In the genomic region with DNA sequence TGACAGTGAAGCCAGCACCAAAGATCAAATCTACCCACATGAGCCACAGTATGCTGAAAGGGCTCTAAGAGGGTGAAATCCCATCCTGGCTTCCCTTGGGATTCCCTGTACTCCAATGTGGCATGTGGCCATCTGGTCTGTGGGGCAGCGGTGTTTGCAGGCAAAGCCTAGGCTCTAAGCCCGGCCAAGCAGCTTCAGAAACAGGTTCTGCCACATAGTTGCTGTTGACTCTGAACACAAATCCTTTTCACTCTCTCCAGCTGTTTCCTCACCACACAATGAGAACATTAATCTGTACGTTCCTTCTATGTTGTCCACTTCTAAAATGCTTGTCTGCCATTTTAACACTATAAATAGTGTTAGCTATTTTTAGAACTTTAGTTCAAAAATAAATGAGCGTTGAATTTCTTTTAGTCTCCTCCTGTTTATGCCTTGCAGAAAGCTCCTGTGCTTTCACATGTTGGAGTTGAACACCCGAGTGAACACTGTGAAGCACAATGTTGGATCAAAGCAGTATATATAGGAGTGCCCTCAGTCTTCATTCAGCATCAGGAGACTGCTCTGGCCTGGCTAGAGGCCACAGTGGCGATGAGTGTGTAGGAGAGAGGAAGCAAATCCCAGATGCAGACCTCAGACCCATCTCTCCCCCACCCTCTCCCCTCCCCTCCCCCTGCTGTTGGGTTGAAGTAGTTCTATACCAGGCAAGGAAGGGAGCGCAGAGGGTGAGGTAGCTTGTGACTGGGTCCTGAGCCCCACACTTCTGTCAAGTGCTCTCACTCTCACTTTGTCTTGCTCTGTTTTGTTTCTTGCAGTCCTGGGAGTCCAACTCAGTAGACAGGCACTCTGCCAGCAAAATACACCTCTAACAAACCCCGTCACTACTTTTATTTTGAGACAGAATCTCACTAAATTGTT, we compare ENCODE assay signal across 9 mouse cellular contexts.
A peak's percentile ranks its signal among the peaks of the same experiment; 100 is the strongest.
DNase-seq lines count a peak whose midpoint lies in the region; ATAC-seq and TF ChIP-seq lines count a peak whose summit lies in the region.
"Had no signal": no experiment of that assay in that cellular context is flagged by ENCODE, and none has a peak within 500 bp of the region (broad histone marks: within the 10 kb centered on the region; RNA-seq: fewer than 3 reads in every experiment).

No protein-coding gene starts in this region.

- H3K4me1 ChIP-seq in midbrain, embryonic 13.5 days (replicated peaks), result peaks cover 9% of the 10 kb centered on the region; the same call in 1 of the 2 replicates
- H3K4me1 ChIP-seq in midbrain, embryonic 11.5 days (ENCODE audit: control insufficient read depth, insufficient read depth, low read length), result no peaks in the 10 kb centered on the region; the same call in none of the 2 replicates
- no peaks in the 10 kb centered on the region for H3K4me1 ChIP-seq in kidney, postnatal 0 days (replicated peaks; ENCODE audit: insufficient read depth, low read length)
- 0 out of 2 replicates have a peak, but pooled peaks cover 4% of the 10 kb centered on the region for H3K4me1 ChIP-seq in forebrain, embryonic 15.5 days

- peaks cover 20% of the 10 kb centered on the region; the same call in 1 of the 2 replicates for H3K36me3 ChIP-seq in midbrain, embryonic 13.5 days
- no peaks in the 10 kb centered on the region for H3K36me3 ChIP-seq in midbrain, embryonic 11.5 days (ENCODE audit: control insufficient read depth, insufficient read depth, low read length)
- H3K36me3 ChIP-seq in kidney, postnatal 0 days (ENCODE audit: insufficient read depth, low read length), result no peaks in the 10 kb centered on the region
- H3K36me3 ChIP-seq in forebrain, embryonic 15.5 days, result peaks cover 3% of the 10 kb centered on the region; the same call in 1 of the 2 replicates

- no peak for DNase-seq in midbrain, embryonic 11.5 days (ENCODE audit: low spot score, missing footprints)
- DNase-seq in gastrocnemius, postnatal 10 days, result peak; percentile 40
- peak; percentile 77 for DNase-seq in kidney, postnatal 0 days (ENCODE audit: low spot score)
- peak; percentile 30 for DNase-seq in retina, postnatal 7 days (ENCODE audit: low read depth, low spot score)
- no peak for DNase-seq in B cell, adult 2 months

- H3K27me3 ChIP-seq in midbrain, embryonic 13.5 days, result no peaks in the 10 kb centered on the region
- H3K27me3 ChIP-seq in midbrain, embryonic 11.5 days (ENCODE audit: control insufficient read depth, insufficient read depth, low read length), result no peaks in the 10 kb centered on the region
- H3K27me3 ChIP-seq in kidney, postnatal 0 days (ENCODE audit: insufficient read depth, low read length), result no peaks in the 10 kb centered on the region
- no peaks in the 10 kb centered on the region for H3K27me3 ChIP-seq in forebrain, embryonic 15.5 days
- H3K27me3 ChIP-seq: Patski had no signal

- no peaks in the 10 kb centered on the region for H3K9me3 ChIP-seq in midbrain, embryonic 13.5 days
- H3K9me3 ChIP-seq in midbrain, embryonic 11.5 days (ENCODE audit: control insufficient read depth, low read length), result no peaks in the 10 kb centered on the region
- H3K9me3 ChIP-seq in kidney, postnatal 0 days (replicated peaks; ENCODE audit: low read length), result no peaks in the 10 kb centered on the region
- no peaks in the 10 kb centered on the region for H3K9me3 ChIP-seq in forebrain, embryonic 15.5 days

- no peak overlapping the region for H3K4me2 ChIP-seq in midbrain, embryonic 13.5 days (replicated peaks)
- no peak overlapping the region for H3K4me2 ChIP-seq in midbrain, embryonic 11.5 days
- H3K4me2 ChIP-seq in kidney, postnatal 0 days (ENCODE audit: low read length), result no peak overlapping the region
- no peak overlapping the region for H3K4me2 ChIP-seq in forebrain, embryonic 15.5 days (replicated peaks)

- H3K9ac ChIP-seq in midbrain, embryonic 13.5 days (replicated peaks), result no peak overlapping the region
- no peak overlapping the region for H3K9ac ChIP-seq in midbrain, embryonic 11.5 days (ENCODE audit: low read length)
- no peak overlapping the region for H3K9ac ChIP-seq in kidney, postnatal 0 days (ENCODE audit: low read depth, low read length)
- no peak overlapping the region for H3K9ac ChIP-seq in forebrain, embryonic 15.5 days (replicated peaks)

- TF ChIP-seq CTCF in kidney, postnatal 0 days (IDR thresholded peaks at IDR 0.05; ENCODE audit: low read depth), result no peak; the same call in 1 of the 2 replicates

- H3K27ac ChIP-seq in midbrain, embryonic 13.5 days, result no peak overlapping the region
- H3K27ac ChIP-seq in midbrain, embryonic 11.5 days (ENCODE audit: low read depth, low read length), result no peak overlapping the region
- peak overlapping the region; percentile 79 for H3K27ac ChIP-seq in kidney, postnatal 0 days
- H3K27ac ChIP-seq in forebrain, embryonic 15.5 days (replicated peaks), result no peak overlapping the region

- H3K4me3 ChIP-seq in midbrain, embryonic 13.5 days (replicated peaks), result no peak overlapping the region
- H3K4me3 ChIP-seq in midbrain, embryonic 11.5 days (ENCODE audit: low read depth, low read length), result no peak overlapping the region
- H3K4me3 ChIP-seq in kidney, postnatal 0 days (replicated peaks; ENCODE audit: low read depth, low read length), result no peak overlapping the region
- no peak overlapping the region for H3K4me3 ChIP-seq in forebrain, embryonic 15.5 days

- 71% methylated on average over 8 of the region's 8 CpGs for WGBS in midbrain, embryonic 13.5 days
- WGBS in midbrain, embryonic 11.5 days, result 72% methylated on average over 8 of the region's 8 CpGs
- 51% methylated on average over 8 of the region's 8 CpGs for WGBS in kidney, postnatal 0 days
- 72% methylated on average over 8 of the region's 8 CpGs for WGBS in forebrain, embryonic 15.5 days

- 0 out of 2 replicates have a peak, but pooled peaks have one; percentile 14 for ATAC-seq in midbrain, embryonic 13.5 days
- ATAC-seq in midbrain, embryonic 11.5 days (ENCODE audit: low FRiP score), result no peak
- ATAC-seq in kidney, postnatal 0 days (replicated peaks; ENCODE audit: low FRiP score, low read depth), result no peak; the same call in 1 of the 2 replicates
- ATAC-seq in forebrain, embryonic 15.5 days (replicated peaks), result no peak
- ATAC-seq in erythroblast, adult 5-6 weeks (replicated peaks; ENCODE audit: low FRiP score, poor library complexity, severe bottlenecking), result no peak
- ATAC-seq: Patski had no signal

Comparison
In these comparisons a context has a peak if more than half of its experiments do, and no peak if none do; other contexts are left out.
1. DNase-seq: peak in gastrocnemius, postnatal 10 days (single experiment), kidney, postnatal 0 days (single experiment) and retina, postnatal 7 days (single experiment); none in midbrain, embryonic 11.5 days (single experiment) and B cell, adult 2 months (0 of 2).